Mouse (Mus musculus) liver, postnatal 0 days (tissue): ENCODE measurements around the gene Itpr1.

Experiments
- CTCF ChIP-seq: sonication (generic); IDR thresholded peaks from 2 replicates; pipeline ENCODE4 v1.5.1; 2016; ENCODE audit warnings: antibody characterized with exemption, low read depth
- EP300 ChIP-seq: IDR thresholded peaks from 2 replicates; pipeline ENCODE4 v1.6.1; 2016; ENCODE audit warnings: antibody characterized with exemption, low read depth, mild to moderate bottlenecking

DNA sequence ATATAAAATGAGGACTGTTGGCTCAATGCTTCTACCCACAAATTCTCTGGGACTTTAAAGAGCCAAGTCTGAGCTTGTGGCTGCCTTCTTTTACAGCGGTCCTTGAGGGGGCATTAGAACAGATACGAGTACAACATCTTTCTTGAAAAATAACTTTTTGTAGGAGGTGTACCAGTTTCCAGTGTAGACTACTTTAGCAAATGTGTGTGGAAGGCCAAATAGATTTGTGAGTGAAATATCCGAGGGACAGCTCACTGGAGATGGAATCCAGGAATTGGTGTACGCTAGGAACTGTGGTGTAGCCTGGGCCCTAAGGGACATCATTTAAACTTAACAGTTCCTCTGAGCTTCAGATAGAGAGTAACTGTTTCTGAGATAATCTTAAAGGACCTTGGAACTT is 11.5 kb downstream of the Itpr1 start:
- TF ChIP-seq EP300 (no peak), CTCF (no peak)
